Mouse (Mus musculus) stomach, embryonic 14.5 days (tissue): ENCODE measurements around the gene Snta1. TPM values are rescaled to one million over a fixed set of nuclear protein-coding genes. Genes with fewer than 3 reads are reported as not detected.

Experiments used
- ATAC-seq: fragments of 200-750 bp; cut with Nextera tagmentation; 2 replicates; pipeline ENCODE4 v1.8.0; 2017; ENCODE audit warnings: low read depth, moderate TSS enrichment; ENCODE audit not compliant: insufficient number of reproducible peaks, insufficient read depth, low FRiP score
- H3K27ac ChIP-seq: fragments of 300-500 bp; sonication (generic); 2 replicates; pipeline ENCODE4 v1.5.1; 2014; ENCODE audit warnings: mild to moderate bottlenecking, low read length, moderate library complexity, mixed read lengths
- H3K27me3 ChIP-seq: fragments of 300-500 bp; sonication (generic); 2 replicates; pipeline ENCODE4 v1.6.1; 2014; ENCODE audit warnings: low read length, control low read depth, mixed read lengths; ENCODE audit not compliant: control insufficient read depth, insufficient read depth
- H3K36me3 ChIP-seq: fragments of 300-500 bp; sonication (generic); 2 replicates; pipeline ENCODE4 v1.6.1; 2014; ENCODE audit warnings: mild to moderate bottlenecking, control low read depth, low read length, moderate library complexity, mixed read lengths; ENCODE audit not compliant: control insufficient read depth, insufficient read depth
- H3K4me1 ChIP-seq: fragments of 300-500 bp; sonication (generic); 2 replicates; pipeline ENCODE4 v1.6.1; 2014; ENCODE audit warnings: low read length, control low read depth, mixed read lengths; ENCODE audit not compliant: control insufficient read depth, insufficient read depth
- H3K4me2 ChIP-seq: fragments of 300-500 bp; sonication (generic); replicated peaks from 2 replicates; pipeline ENCODE4 v1.6.1; 2014; ENCODE audit warnings: low read depth, low read length, control low read depth
- H3K4me3 ChIP-seq: fragments of 300-500 bp; sonication (generic); 2 replicates; pipeline ENCODE4 v1.5.1; 2014; ENCODE audit warnings: low read depth, low read length, control low read depth
- H3K9ac ChIP-seq: fragments of 300-500 bp; sonication (generic); replicated peaks from 2 replicates; pipeline ENCODE4 v1.6.1; 2014; ENCODE audit warnings: low read depth, mild to moderate bottlenecking, control low read depth, low read length, moderate library complexity, mixed read lengths
- H3K9me3 ChIP-seq: fragments of 300-500 bp; sonication (generic); 2 replicates; pipeline ENCODE4 v1.6.1; 2016; ENCODE audit warnings: low read depth, low read length, control low read depth; ENCODE audit not compliant: control insufficient read depth
- WGBS: fragments of 180-500 bp; shearing (Covaris S2); extraction: QIAGEN DNeasy Blood & Tissue Kit; methylation state at CpG from one replicate; pipeline ENCODE4 v1.1.7; 2014; 5-methylcytosine and 5-hydroxymethylcytosine counted together
- polyA plus RNA-seq: library from polyadenylated mRNA; unstranded; fragments of >200 nt; fragmentation: Nextera tagmentation; extraction: Ambion mirVana; gene quantifications from 2 replicates; pipeline ENCODE4 v1.2.1, GENCODE M21; 2014

The Snta1 gene
- polyA plus RNA-seq, 1 experiment from 2014 or later, result 2.4 TPM

- H3K4me2 ChIP-seq, result no peak overlapping the region
- no peak overlapping the region for H3K4me3 ChIP-seq
- peaks cover 3% of the 10 kb centered on the region for H3K36me3 ChIP-seq
- no peak overlapping the region for H3K27ac ChIP-seq
- no peaks in the 10 kb centered on the region for H3K27me3 ChIP-seq
- H3K4me1 ChIP-seq, result no peaks in the 10 kb centered on the region
- WGBS, result 79% methylated on average over 4 of the region's 4 CpGs
- no peak overlapping the region for H3K9ac ChIP-seq
- H3K9me3 ChIP-seq, result no peaks in the 10 kb centered on the region
- ATAC-seq, result no peak
Measured at GRCm38 (mm10) chr2:154335572-154335971, 72.3 kb downstream of the Snta1 start.

GRCm38 (mm10) chr2:154326852-154327251 is 81.0 kb downstream of the Snta1 start:
- no peak for ATAC-seq
- Histone ChIP-seq H3K27ac (no peak overlapping the region), H3K27me3 (no peaks in the 10 kb centered on the region), H3K9me3 (no peaks in the 10 kb centered on the region), H3K4me2 (no peak overlapping the region), H3K4me1 (no peaks in the 10 kb centered on the region), H3K4me3 (no peak overlapping the region), H3K9ac (no peak overlapping the region), H3K36me3 (no peaks in the 10 kb centered on the region)
- WGBS, result 67% methylated on average over 3 of the region's 3 CpGs

Other genes starting within 250 kb of the Snta1 start
- gene Bpifa5, start 245.5 kb downstream of the Snta1 start, polyA plus RNA-seq, result not detected in 2 replicates
- 148 and 184 TPM in 2 replicates for gene Bpifb1, start 217.3 kb downstream of the Snta1 start, polyA plus RNA-seq
- gene Bpifb5, start 184.4 kb downstream of the Snta1 start, polyA plus RNA-seq, result 0.45 and 1.0 TPM in 2 replicates
- not detected in 2 replicates for gene Bpifb9a, start 150.2 kb downstream of the Snta1 start, polyA plus RNA-seq
- gene Bpifb9b, start 100.9 kb downstream of the Snta1 start, polyA plus RNA-seq, result not detected in 2 replicates
- gene Cdk5rap1, start 35.1 kb downstream of the Snta1 start, polyA plus RNA-seq, result 12.2 and 15.8 TPM in 2 replicates
- gene Cbfa2t2, start 28.4 kb upstream of the Snta1 start, polyA plus RNA-seq, result 43.6 and 45.3 TPM in 2 replicates
- gene 1700003F12Rik, start 139.0 kb upstream of the Snta1 start, polyA plus RNA-seq, result 0.77 and 0.91 TPM in 2 replicates
- 0.17 TPM in 1 of 2 replicates, not detected in the other for gene Actl10, start 143.7 kb upstream of the Snta1 start, polyA plus RNA-seq
- 3.2 and 4.1 TPM in 2 replicates for gene Necab3, start 150.8 kb upstream of the Snta1 start, polyA plus RNA-seq
- gene E2f1, start 161.8 kb upstream of the Snta1 start, polyA plus RNA-seq, result 7.4 and 9.8 TPM in 2 replicates
- 29.3 and 29.5 TPM in 2 replicates for gene Pxmp4, start 195.6 kb upstream of the Snta1 start, polyA plus RNA-seq
- 0.80 and 1.0 TPM in 2 replicates for gene Zfp341, start 205.2 kb upstream of the Snta1 start, polyA plus RNA-seq
- not detected in 2 replicates for gene 4930519P11Rik, start 205.3 kb upstream of the Snta1 start, polyA plus RNA-seq
- gene Chmp4b, start 243.6 kb upstream of the Snta1 start, polyA plus RNA-seq, result 18.4 and 19.1 TPM in 2 replicates